Mouse (Mus musculus): Measurements from ENCODE around the gene Osbp2. TPM values are rescaled to one million over a fixed set of nuclear protein-coding genes. Genes with fewer than 3 reads are reported as not detected.

The Osbp2 gene
- polyA plus RNA-seq, 1 experiment from 2014 or later = 1.3 TPM

GRCm38 (mm10) chr11:3674545-3674944, 189.2 kb downstream of the Osbp2 start:
- H3K27me3 ChIP-seq = no peaks in the 10 kb centered on the region
- no peaks in the 10 kb centered on the region for H3K9me3 ChIP-seq (replicated peaks)
- no peak for ATAC-seq (ENCODE audit: insufficient number of reproducible peaks, low FRiP score, low TSS enrichment, low read depth)
- no peak overlapping the region for H3K4me3 ChIP-seq (replicated peaks)
- no peak overlapping the region for H3K4me2 ChIP-seq (replicated peaks)
- H3K9ac ChIP-seq = no peak overlapping the region
- H3K4me1 ChIP-seq = no peaks in the 10 kb centered on the region
- H3K27ac ChIP-seq (replicated peaks) = no peak overlapping the region
- H3K36me3 ChIP-seq = peaks cover 86% of the 10 kb centered on the region
- WGBS = 74% methylated on average over 4 of the region's 4 CpGs

DNA sequence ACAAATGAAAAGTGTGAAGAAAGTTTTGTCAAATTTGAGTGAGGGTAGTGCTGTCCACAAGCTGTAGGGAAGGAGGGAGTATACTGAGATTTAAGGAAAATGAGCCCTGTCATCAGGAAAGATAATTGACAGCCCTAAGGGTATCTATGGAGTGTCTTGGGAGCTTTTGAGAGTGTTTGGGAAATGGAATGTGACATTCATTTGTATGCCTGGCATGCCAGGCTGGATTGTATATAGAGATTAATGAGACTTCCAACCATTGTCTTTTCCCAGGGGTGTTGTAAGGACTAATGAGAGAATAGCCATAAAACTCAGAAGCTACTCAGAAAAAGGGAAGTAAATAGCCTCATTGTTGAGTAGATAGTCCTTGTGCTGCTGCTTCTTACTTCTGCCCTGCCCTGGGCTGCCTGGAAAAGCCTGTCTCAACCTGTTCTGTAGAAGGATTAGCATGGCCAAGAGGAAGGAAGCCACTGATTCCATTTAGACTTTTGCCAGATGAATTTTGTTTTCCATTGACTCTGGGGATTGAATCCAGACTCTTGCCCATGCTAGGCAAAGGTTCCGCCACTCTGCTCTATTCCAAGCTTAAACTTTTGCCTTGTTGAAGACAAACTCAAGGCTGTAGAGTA, 192.6 kb downstream of the Osbp2 start:
- WGBS = 95% methylated on average over 1 of the region's 1 CpGs

DNA sequence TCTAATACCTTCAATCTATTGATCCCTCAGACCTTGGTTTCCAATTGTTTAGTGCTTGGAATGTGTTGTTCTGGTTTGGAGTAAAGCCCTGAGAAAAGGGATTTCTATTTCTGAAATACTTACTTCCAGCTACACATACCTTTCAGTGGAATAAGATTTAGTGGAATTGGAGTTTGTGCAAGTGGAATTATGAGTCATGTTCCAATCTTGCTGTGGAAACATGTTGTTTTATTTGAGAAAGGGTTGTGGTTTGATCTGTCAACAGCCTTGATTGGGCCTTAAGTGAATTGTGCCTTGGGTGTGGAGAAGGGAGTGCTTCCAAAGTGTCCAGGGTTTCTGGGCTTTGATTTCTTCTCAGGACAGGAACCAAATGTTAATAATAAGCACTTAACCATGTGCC, 193.9 kb downstream of the Osbp2 start:
- Histone ChIP-seq H3K27me3 (no peaks in the 10 kb centered on the region), H3K9ac (no peak overlapping the region), H3K4me2 (replicated peaks) (no peak overlapping the region), H3K27ac (replicated peaks) (no peak overlapping the region), H3K36me3 (peaks cover 56% of the 10 kb centered on the region), H3K4me1 (no peaks in the 10 kb centered on the region), H3K4me3 (replicated peaks) (no peak overlapping the region), H3K9me3 (replicated peaks) (no peaks in the 10 kb centered on the region)
- ATAC-seq (ENCODE audit: insufficient number of reproducible peaks, low FRiP score, low TSS enrichment, low read depth) = no peak

More for the DNA sequence above, 192.6 kb downstream of the Osbp2 start:
- ATAC-seq (ENCODE audit: insufficient number of reproducible peaks, low FRiP score, low TSS enrichment, low read depth) = no peak
- no peaks in the 10 kb centered on the region for H3K4me1 ChIP-seq
- H3K27me3 ChIP-seq = no peaks in the 10 kb centered on the region
- no peak overlapping the region for H3K4me2 ChIP-seq (replicated peaks)
- H3K4me3 ChIP-seq (replicated peaks) = no peak overlapping the region
- H3K9ac ChIP-seq = no peak overlapping the region
- no peak overlapping the region for H3K27ac ChIP-seq (replicated peaks)
- peaks cover 67% of the 10 kb centered on the region for H3K36me3 ChIP-seq
- no peaks in the 10 kb centered on the region for H3K9me3 ChIP-seq (replicated peaks)

- H3K4me1 ChIP-seq = no peaks in the 10 kb centered on the region
- H3K27me3 ChIP-seq = no peaks in the 10 kb centered on the region
- no peaks in the 10 kb centered on the region for H3K9me3 ChIP-seq (replicated peaks)
- H3K36me3 ChIP-seq = peaks cover 57% of the 10 kb centered on the region
- WGBS = 77% methylated on average over 2 of the region's 2 CpGs
- no peak for ATAC-seq (ENCODE audit: insufficient number of reproducible peaks, low FRiP score, low TSS enrichment, low read depth)
- H3K4me3 ChIP-seq (replicated peaks) = no peak overlapping the region
- H3K9ac ChIP-seq = no peak overlapping the region
- no peak overlapping the region for H3K27ac ChIP-seq (replicated peaks)
- no peak overlapping the region for H3K4me2 ChIP-seq (replicated peaks)
Measured at GRCm38 (mm10) chr11:3668768-3669167, 194.9 kb downstream of the Osbp2 start.

DNA sequence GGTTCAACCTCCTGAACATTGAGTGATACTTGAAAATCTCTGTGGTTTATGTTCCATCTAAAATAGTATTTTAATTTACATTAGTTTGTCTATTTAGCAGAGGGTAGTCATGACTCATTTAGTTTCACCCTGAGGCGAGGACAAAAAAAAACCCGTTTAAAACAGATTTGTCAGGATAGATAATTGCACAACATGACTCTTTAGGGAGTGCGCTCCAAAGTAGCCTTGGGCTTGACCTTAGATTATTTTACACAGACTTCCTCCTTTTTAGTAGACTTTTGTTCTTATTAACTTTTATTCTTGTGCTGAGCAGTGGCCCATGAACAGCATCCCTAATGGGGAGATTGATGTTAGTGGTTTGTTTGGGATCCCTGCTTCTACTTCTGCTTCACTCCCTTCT, 196.2 kb downstream of the Osbp2 start:
- peaks cover 51% of the 10 kb centered on the region for H3K36me3 ChIP-seq
- no peaks in the 10 kb centered on the region for H3K4me1 ChIP-seq
- WGBS = 75% methylated on average over 3 of the region's 3 CpGs
- no peaks in the 10 kb centered on the region for H3K9me3 ChIP-seq (replicated peaks)
- H3K9ac ChIP-seq = no peak overlapping the region
- no peak for ATAC-seq (ENCODE audit: insufficient number of reproducible peaks, low FRiP score, low TSS enrichment, low read depth)
- H3K27me3 ChIP-seq = no peaks in the 10 kb centered on the region
- no peak overlapping the region for H3K4me2 ChIP-seq (replicated peaks)
- H3K27ac ChIP-seq (replicated peaks) = no peak overlapping the region
- H3K4me3 ChIP-seq (replicated peaks) = no peak overlapping the region

DNA sequence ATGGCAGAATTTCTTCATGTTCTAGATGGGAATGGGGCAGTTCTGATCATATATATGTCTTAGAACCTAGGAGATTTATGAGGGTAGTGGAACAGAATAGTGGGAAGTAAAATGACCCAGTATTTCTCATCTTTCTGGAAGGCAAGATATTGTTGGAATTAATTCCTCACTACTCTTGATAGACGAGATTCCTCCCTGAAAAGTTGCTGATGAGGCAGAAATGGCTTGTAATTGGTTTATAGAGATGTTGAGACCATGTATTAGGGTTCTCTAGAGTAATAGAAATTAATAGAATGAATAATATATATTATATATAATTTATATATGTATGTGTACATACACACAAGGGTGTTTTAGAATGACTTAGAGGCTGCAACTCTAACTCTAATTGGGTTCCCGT, 201.7 kb downstream of the Osbp2 start:
- H3K4me1 ChIP-seq = no peaks in the 10 kb centered on the region
- WGBS = 89% methylated on average over 2 of the region's 2 CpGs
- H3K4me2 ChIP-seq (replicated peaks) = no peak overlapping the region
- H3K9me3 ChIP-seq (replicated peaks) = no peaks in the 10 kb centered on the region
- no peaks in the 10 kb centered on the region for H3K27me3 ChIP-seq
- ATAC-seq (ENCODE audit: insufficient number of reproducible peaks, low FRiP score, low TSS enrichment, low read depth) = no peak
- no peak overlapping the region for H3K9ac ChIP-seq
- H3K4me3 ChIP-seq (replicated peaks) = no peak overlapping the region
- peaks cover 26% of the 10 kb centered on the region for H3K36me3 ChIP-seq
- no peak overlapping the region for H3K27ac ChIP-seq (replicated peaks)

Other genes starting within 250 kb of the Osbp2 start
- gene Morc2a, start 214.7 kb downstream of the Osbp2 start, polyA plus RNA-seq (2015; fragmentation: Nextera tagmentation; extraction: Ambion mirVana) = 26.8 and 27.9 TPM in 2 replicates
- gene 4921536K21Rik, start 31.2 kb upstream of the Osbp2 start, polyA plus RNA-seq (2015; fragmentation: Nextera tagmentation; extraction: Ambion mirVana) = 0.49 and 1.2 TPM in 2 replicates
- gene Dusp18, start 31.3 kb upstream of the Osbp2 start, polyA plus RNA-seq (2015; fragmentation: Nextera tagmentation; extraction: Ambion mirVana) = 9.1 and 12.6 TPM in 2 replicates
- 9.4 and 9.9 TPM in 2 replicates for gene Slc35e4, start 50.8 kb upstream of the Osbp2 start, polyA plus RNA-seq (2015; fragmentation: Nextera tagmentation; extraction: Ambion mirVana)
- gene Tcn2, start 68.3 kb upstream of the Osbp2 start, polyA plus RNA-seq (2015; fragmentation: Nextera tagmentation; extraction: Ambion mirVana) = 48.5 and 55.9 TPM in 2 replicates
- gene Pes1, start 100.1 kb upstream of the Osbp2 start, polyA plus RNA-seq (2015; fragmentation: Nextera tagmentation; extraction: Ambion mirVana) = 72.7 and 72.9 TPM in 2 replicates
- 0.24 and 0.37 TPM in 2 replicates for gene 4930556J24Rik, start 112.9 kb upstream of the Osbp2 start, polyA plus RNA-seq (2015; fragmentation: Nextera tagmentation; extraction: Ambion mirVana)
- 2.4 and 3.7 TPM in 2 replicates for gene Gal3st1, start 119.7 kb upstream of the Osbp2 start, polyA plus RNA-seq (2015; fragmentation: Nextera tagmentation; extraction: Ambion mirVana)
- gene Sec14l4, start 167.6 kb upstream of the Osbp2 start, polyA plus RNA-seq (2015; fragmentation: Nextera tagmentation; extraction: Ambion mirVana) = 0.81 and 0.94 TPM in 2 replicates
- gene Sec14l3, start 200.9 kb upstream of the Osbp2 start, polyA plus RNA-seq (2015; fragmentation: Nextera tagmentation; extraction: Ambion mirVana) = 9.1 and 16.1 TPM in 2 replicates
- 5.6 and 5.9 TPM in 2 replicates for gene Mtfp1, start 231.5 kb upstream of the Osbp2 start, polyA plus RNA-seq (2015; fragmentation: Nextera tagmentation; extraction: Ambion mirVana)

All from embryonic facial prominence, embryonic 15.5 days (tissue).